Mouse (Mus musculus): ENCODE results near the gene Gm281. TPM values are rescaled to one million over a fixed set of nuclear protein-coding genes. Genes with fewer than 3 reads are reported as not detected.
"Not testable (repeated sequence)": the region's sequence is repeated elsewhere in the genome, so short reads cannot be mapped to it uniquely, and the experiment has no call there.

The Gm281 gene
- not detected in 2 replicates for total RNA-seq (2014; rRNA removed)
- 0.06 and 0.11 TPM in 2 replicates for polyA plus RNA-seq (2015; fragmentation: Nextera tagmentation; extraction: Ambion mirVana)

- ATAC-seq (no peak), DNase-seq (no peak)
- H3K9ac ChIP-seq = no peak within 1 kb of the TSS
- H3K4me1 ChIP-seq (ENCODE audit: insufficient read depth) = no peaks in the 10 kb centered on the region
- H3K27me3 ChIP-seq (ENCODE audit: insufficient read depth, low read length) = no peaks in the 10 kb centered on the region
- H3K4me2 ChIP-seq (ENCODE audit: low read depth) = no peak within 1 kb of the TSS
- no peaks in the 10 kb centered on the region for H3K36me3 ChIP-seq (ENCODE audit: insufficient read depth)
- TF ChIP-seq CTCF (IDR thresholded peaks at IDR 0.05; ENCODE audit: low read depth) = no peak
- no peak within 1 kb of the TSS for H3K27ac ChIP-seq (ENCODE audit: low read depth, low read length)
- H3K4me3 ChIP-seq (ENCODE audit: low read depth, low read length) = no peak within 1 kb of the TSS
- WGBS = 26% methylated on average over 1 of the region's 1 CpGs
- no peaks in the 10 kb centered on the region for H3K9me3 ChIP-seq (ENCODE audit: low read length)
These were observed at the start of gene Gm281 for GRCm38 (mm10) chr14:13914387-13915082. Gm281 (minus strand) TSS chr14:13914478.

- 78% methylated on average over 1 of the region's 1 CpGs for WGBS
These were observed 49.2 kb upstream of the Gm281 start for GRCm38 (mm10) chr14:13963527-13963926.

GRCm38 (mm10) chr14:13962476-13962875 lies 48.2 kb upstream of the Gm281 start:
- DNase-seq (no peak), ATAC-seq (no peak)
- Histone ChIP-seq H3K4me3 (ENCODE audit: low read depth, low read length) (no peak overlapping the region), H3K27ac (ENCODE audit: low read depth, low read length) (no peak overlapping the region), H3K4me1 (ENCODE audit: insufficient read depth) (peaks cover 8% of the 10 kb centered on the region; the same call in 1 of the 2 replicates), H3K36me3 (ENCODE audit: insufficient read depth) (no peaks in the 10 kb centered on the region), H3K9me3 (ENCODE audit: low read length) (no peaks in the 10 kb centered on the region), H3K27me3 (ENCODE audit: insufficient read depth, low read length) (no peaks in the 10 kb centered on the region), H3K9ac (no peak overlapping the region), H3K4me2 (ENCODE audit: low read depth) (no peak overlapping the region)
- 85% methylated on average over 6 of the region's 6 CpGs for WGBS
- no peak for TF ChIP-seq CTCF (IDR thresholded peaks at IDR 0.05; ENCODE audit: low read depth)

More at GRCm38 (mm10) chr14:13963527-13963926, 49.2 kb upstream of the Gm281 start:
- Histone ChIP-seq H3K4me1 (ENCODE audit: insufficient read depth) (peaks cover 8% of the 10 kb centered on the region; the same call in 1 of the 2 replicates), H3K4me2 (ENCODE audit: low read depth) (no peak overlapping the region), H3K36me3 (ENCODE audit: insufficient read depth) (no peaks in the 10 kb centered on the region), H3K9me3 (ENCODE audit: low read length) (no peaks in the 10 kb centered on the region), H3K4me3 (ENCODE audit: low read depth, low read length) (no peak overlapping the region), H3K27ac (ENCODE audit: low read depth, low read length) (no peak overlapping the region), H3K9ac (no peak overlapping the region), H3K27me3 (ENCODE audit: insufficient read depth, low read length) (no peaks in the 10 kb centered on the region)
- DNase-seq (no peak), ATAC-seq (no peak)
- TF ChIP-seq CTCF (IDR thresholded peaks at IDR 0.05; ENCODE audit: low read depth) = no peak

- H3K4me2 ChIP-seq (ENCODE audit: low read depth) = peak within 1 kb of the TSS; percentile 83
These were observed 47.3 kb upstream of the Gm281 start, which contains the start of the genes Atxn7 and Thoc7 for GRCm38 (mm10) chr14:13961401-13962112. Atxn7 (plus strand) TSS chr14:13961440. Thoc7 (minus strand) TSS chr14:13961852.

GRCm38 (mm10) chr14:13960482-13961325 lies 46.4 kb upstream of the Gm281 start:
- DNase-seq (peak; percentile 70), ATAC-seq (peak; percentile 91)
- Histone ChIP-seq H3K4me3 (ENCODE audit: low read depth, low read length) (peak overlapping the region; percentile 82), H3K27ac (ENCODE audit: low read depth, low read length) (peak overlapping the region; percentile 86), H3K9ac (peak overlapping the region; percentile 98), H3K4me1 (ENCODE audit: insufficient read depth) (peaks cover 8% of the 10 kb centered on the region; the same call in 1 of the 2 replicates), H3K4me2 (ENCODE audit: low read depth) (peak overlapping the region; percentile 83), H3K27me3 (ENCODE audit: insufficient read depth, low read length) (no peaks in the 10 kb centered on the region), H3K9me3 (ENCODE audit: low read length) (no peaks in the 10 kb centered on the region), H3K36me3 (ENCODE audit: insufficient read depth) (0 out of 2 replicates have a peak, but pooled peaks cover 2% of the 10 kb centered on the region)
- TF ChIP-seq CTCF (IDR thresholded peaks at IDR 0.05; ENCODE audit: low read depth) = 0 out of 2 replicates have a peak, but pooled peaks have one; percentile 3
- WGBS = 4% methylated on average over 59 of the region's 75 CpGs

More at GRCm38 (mm10) chr14:13961401-13962112, 47.3 kb upstream of the Gm281 start, which contains the start of the genes Atxn7 and Thoc7:
- H3K27me3 ChIP-seq (ENCODE audit: insufficient read depth, low read length) = no peaks in the 10 kb centered on the region
- peaks cover 8% of the 10 kb centered on the region; the same call in 1 of the 2 replicates for H3K4me1 ChIP-seq (ENCODE audit: insufficient read depth)
- 3% methylated on average over 45 of the region's 56 CpGs for WGBS
- peak within 1 kb of the TSS; percentile 82 for H3K4me3 ChIP-seq (ENCODE audit: low read depth, low read length)
- no peak for TF ChIP-seq CTCF (IDR thresholded peaks at IDR 0.05; ENCODE audit: low read depth)
- no peaks in the 10 kb centered on the region for H3K36me3 ChIP-seq (ENCODE audit: insufficient read depth)
- peak within 1 kb of the TSS; percentile 98 for H3K9ac ChIP-seq
- DNase-seq (peak; percentile 33), ATAC-seq (peak; percentile 30)
- H3K27ac ChIP-seq (ENCODE audit: low read depth, low read length) = peak within 1 kb of the TSS; percentile 86
- H3K9me3 ChIP-seq (ENCODE audit: low read length) = no peaks in the 10 kb centered on the region

GRCm38 (mm10) chr14:13960079-13960478 lies 45.8 kb upstream of the Gm281 start:
- Histone ChIP-seq H3K4me1 (ENCODE audit: insufficient read depth) (peaks cover 8% of the 10 kb centered on the region; the same call in 1 of the 2 replicates), H3K9ac (peak overlapping the region; percentile 98), H3K36me3 (ENCODE audit: insufficient read depth) (0 out of 2 replicates have a peak, but pooled peaks cover 5% of the 10 kb centered on the region), H3K27ac (ENCODE audit: low read depth, low read length) (peak overlapping the region; percentile 86; the same call in 1 of the 2 replicates), H3K9me3 (ENCODE audit: low read length) (no peaks in the 10 kb centered on the region), H3K4me2 (ENCODE audit: low read depth) (peak overlapping the region; percentile 83), H3K4me3 (ENCODE audit: low read depth, low read length) (peak overlapping the region; percentile 82), H3K27me3 (ENCODE audit: insufficient read depth, low read length) (no peaks in the 10 kb centered on the region)
- DNase-seq = peak; percentile 52
- under 1% methylated on average over 9 of the region's 9 CpGs for WGBS
- no peak for TF ChIP-seq CTCF (IDR thresholded peaks at IDR 0.05; ENCODE audit: low read depth)
- peak; percentile 32; the same call in 1 of the 2 replicates for ATAC-seq

- 96% methylated on average over 3 of the region's 3 CpGs for WGBS
- H3K4me3 ChIP-seq (ENCODE audit: low read depth, low read length) = not testable (repeated sequence)
These were observed 37.9 kb upstream of the Gm281 start for GRCm38 (mm10) chr14:13952151-13952550.

More at GRCm38 (mm10) chr14:13952151-13952550, 37.9 kb upstream of the Gm281 start:
- ATAC-seq; H3K9me3 ChIP-seq (ENCODE audit: low read length); H3K4me2 ChIP-seq (ENCODE audit: low read depth); DNase-seq; H3K27ac ChIP-seq (ENCODE audit: low read depth, low read length); H3K27me3 ChIP-seq (ENCODE audit: insufficient read depth, low read length); H3K9ac ChIP-seq; H3K4me1 ChIP-seq (ENCODE audit: insufficient read depth): not testable (repeated sequence)
- H3K36me3 ChIP-seq (ENCODE audit: insufficient read depth) = peaks cover 44% of the 10 kb centered on the region
